Mouse (Mus musculus) lung, postnatal 0 days (tissue): ENCODE data around the gene Map7. TPM values are rescaled to one million over a fixed set of nuclear protein-coding genes. Genes with fewer than 3 reads are reported as not detected.

Source experiments
- ATAC-seq: fragments of 200-750 bp; cut with Nextera tagmentation; 2 replicates; pipeline ENCODE4 v1.8.0; 2017; ENCODE audit warnings: moderate library complexity
- DNase-seq: peaks from one replicate; pipeline ENCODE4 v3.0.0-alpha.2; 2016; ENCODE audit warnings: low spot score
- H3K27ac ChIP-seq: fragments of 300-500 bp; sonication (generic); 2 replicates; pipeline ENCODE4 v1.5.1; 2014; ENCODE audit warnings: antibody characterized with exemption, mild to moderate bottlenecking, low read length, mixed read lengths
- H3K27me3 ChIP-seq: fragments of 300-500 bp; sonication (generic); replicated peaks from 2 replicates; pipeline ENCODE4 v1.6.1; 2014; ENCODE audit warnings: low read length, mixed read lengths; ENCODE audit not compliant: insufficient read depth
- H3K36me3 ChIP-seq: fragments of 300-500 bp; sonication (generic); 2 replicates; pipeline ENCODE4 v1.6.1; 2014; ENCODE audit warnings: low read length, mixed read lengths; ENCODE audit not compliant: insufficient read depth
- H3K4me1 ChIP-seq: fragments of 300-500 bp; sonication (generic); 2 replicates; pipeline ENCODE4 v1.6.1; 2014; ENCODE audit warnings: antibody characterized with exemption, low read depth, low read length, mixed read lengths; ENCODE audit not compliant: insufficient read depth
- H3K4me2 ChIP-seq: fragments of 300-500 bp; sonication (generic); replicated peaks from 2 replicates; pipeline ENCODE4 v1.6.1; 2014; ENCODE audit warnings: low read depth, mild to moderate bottlenecking, low read length, moderate library complexity, mixed read lengths
- H3K4me3 ChIP-seq: fragments of 300-500 bp; sonication (generic); 2 replicates; pipeline ENCODE4 v1.5.1; 2014; ENCODE audit warnings: low read depth, low read length
- H3K9ac ChIP-seq: fragments of 300-500 bp; sonication (generic); replicated peaks from 2 replicates; pipeline ENCODE4 v1.6.1; 2014; ENCODE audit warnings: low read depth, mild to moderate bottlenecking
- H3K9me3 ChIP-seq: fragments of 300-500 bp; sonication (generic); 2 replicates; pipeline ENCODE4 v1.6.1; 2016; ENCODE audit warnings: low read length, mixed read lengths
- CTCF ChIP-seq: IDR thresholded peaks from 2 replicates; pipeline ENCODE4 v1.5.1; 2016; ENCODE audit warnings: antibody characterized with exemption, mild to moderate bottlenecking
- EP300 ChIP-seq: IDR thresholded peaks from 2 replicates; pipeline ENCODE4 v1.6.1; 2016; ENCODE audit warnings: antibody characterized with exemption, mild to moderate bottlenecking, control low read depth
- WGBS: fragments of 180-500 bp; shearing (Covaris S2); extraction: QIAGEN DNeasy Blood & Tissue Kit; methylation state at CpG from one replicate; pipeline ENCODE4 v1.1.7; 2014; 5-methylcytosine and 5-hydroxymethylcytosine counted together
- polyA plus RNA-seq: library from polyadenylated mRNA; unstranded; fragments of >200 nt; fragmentation: Nextera tagmentation; extraction: Ambion mirVana; gene quantifications from 2 replicates; pipeline ENCODE4 v1.2.1, GENCODE M21; 2015

The Map7 gene
- polyA plus RNA-seq, 1 experiment from 2014 or later: 12.9 TPM

GRCm38 (mm10) chr10:20132933-20133652, 15.2 kb upstream of the Map7 start:
- DNase-seq: no peak

GRCm38 (mm10) chr10:20135350-20136058, 12.8 kb upstream of the Map7 start:
- WGBS: 50% methylated on average over 15 of the region's 15 CpGs
- no peak overlapping the region for H3K9ac ChIP-seq
- H3K27me3 ChIP-seq: no peaks in the 10 kb centered on the region
- no peak for ATAC-seq
- H3K36me3 ChIP-seq: 0 out of 2 replicates have a peak, but pooled peaks cover 3% of the 10 kb centered on the region
- no peak overlapping the region for H3K27ac ChIP-seq
- no peak overlapping the region for H3K4me2 ChIP-seq
- no peaks in the 10 kb centered on the region for H3K9me3 ChIP-seq
- DNase-seq: no peak
- no peak overlapping the region for H3K4me3 ChIP-seq
- TF ChIP-seq EP300: no peak
- TF ChIP-seq CTCF: no peak
- H3K4me1 ChIP-seq: no peaks in the 10 kb centered on the region

More at GRCm38 (mm10) chr10:20132933-20133652, 15.2 kb upstream of the Map7 start:
- 66% methylated on average over 12 of the region's 12 CpGs for WGBS
- Histone ChIP-seq H3K36me3 (0 out of 2 replicates have a peak, but pooled peaks cover 3% of the 10 kb centered on the region), H3K4me1 (no peaks in the 10 kb centered on the region), H3K4me3 (no peak overlapping the region), H3K27ac (no peak overlapping the region), H3K27me3 (no peaks in the 10 kb centered on the region), H3K9ac (no peak overlapping the region), H3K4me2 (no peak overlapping the region), H3K9me3 (no peaks in the 10 kb centered on the region)
- ATAC-seq: no peak
- TF ChIP-seq EP300 (no peak), CTCF (no peak)

GRCm38 (mm10) chr10:20136505-20136904, 11.8 kb upstream of the Map7 start:
- H3K4me3 ChIP-seq: no peak overlapping the region
- 89% methylated on average over 1 of the region's 1 CpGs for WGBS

GRCm38 (mm10) chr10:20141376-20141775, 6.9 kb upstream of the Map7 start:
- Histone ChIP-seq H3K9ac (no peak overlapping the region), H3K36me3 (0 out of 2 replicates have a peak, but pooled peaks cover 3% of the 10 kb centered on the region), H3K4me1 (no peaks in the 10 kb centered on the region), H3K9me3 (no peaks in the 10 kb centered on the region), H3K4me2 (no peak overlapping the region), H3K4me3 (no peak overlapping the region), H3K27me3 (no peaks in the 10 kb centered on the region), H3K27ac (no peak overlapping the region)
- TF ChIP-seq CTCF: no peak
- no peak for TF ChIP-seq EP300
- ATAC-seq: no peak
- DNase-seq: no peak
- 50% methylated on average over 17 of the region's 17 CpGs for WGBS

More at GRCm38 (mm10) chr10:20136505-20136904, 11.8 kb upstream of the Map7 start:
- H3K27me3 ChIP-seq: no peaks in the 10 kb centered on the region
- no peaks in the 10 kb centered on the region for H3K9me3 ChIP-seq
- no peak for ATAC-seq
- TF ChIP-seq CTCF: no peak
- TF ChIP-seq EP300: no peak
- H3K4me1 ChIP-seq: no peaks in the 10 kb centered on the region
- no peak overlapping the region for H3K9ac ChIP-seq
- DNase-seq: no peak
- no peak overlapping the region for H3K4me2 ChIP-seq
- H3K36me3 ChIP-seq: 0 out of 2 replicates have a peak, but pooled peaks cover 3% of the 10 kb centered on the region
- H3K27ac ChIP-seq: no peak overlapping the region

- Histone ChIP-seq H3K4me1 (no peaks in the 10 kb centered on the region), H3K27me3 (no peaks in the 10 kb centered on the region), H3K4me3 (peak overlapping the region; percentile 81), H3K9ac (peak overlapping the region; percentile 81), H3K36me3 (no peaks in the 10 kb centered on the region), H3K9me3 (no peaks in the 10 kb centered on the region), H3K27ac (peak overlapping the region; percentile 82), H3K4me2 (peak overlapping the region; percentile 96)
- 0% methylated on average over 5 of the region's 58 CpGs for WGBS
- no peak for TF ChIP-seq EP300
- TF ChIP-seq CTCF: peak; percentile 27
- peak; percentile 87 for DNase-seq
- ATAC-seq: peak; percentile 97
Observed at GRCm38 (mm10) chr10:20148773-20149120, 476 bp downstream of the Map7 start.

GRCm38 (mm10) chr10:20149121-20149834, 1.0 kb downstream of the Map7 start:
- no peaks in the 10 kb centered on the region for H3K4me1 ChIP-seq
- no peaks in the 10 kb centered on the region for H3K9me3 ChIP-seq
- WGBS: under 1% methylated on average over 49 of the region's 74 CpGs
- peak; percentile 47 for DNase-seq
- no peaks in the 10 kb centered on the region for H3K27me3 ChIP-seq
- peak overlapping the region; percentile 96 for H3K4me2 ChIP-seq
- peak; percentile 63 for ATAC-seq
- peak overlapping the region; percentile 82 for H3K27ac ChIP-seq
- H3K9ac ChIP-seq: peak overlapping the region; percentile 81
- H3K4me3 ChIP-seq: peak overlapping the region; percentile 81
- no peak for TF ChIP-seq EP300
- no peak; the same call in 1 of the 2 replicates for TF ChIP-seq CTCF
- no peaks in the 10 kb centered on the region for H3K36me3 ChIP-seq
